Mouse (Mus musculus): ENCODE measurements at regions not wholly inside any gene's neighbourhood (a gene's known extent, or its start where the extent isn't known, plus 50 kb on each side); places are given as distances from the start of the nearest gene placed in this dataset.

DNA sequence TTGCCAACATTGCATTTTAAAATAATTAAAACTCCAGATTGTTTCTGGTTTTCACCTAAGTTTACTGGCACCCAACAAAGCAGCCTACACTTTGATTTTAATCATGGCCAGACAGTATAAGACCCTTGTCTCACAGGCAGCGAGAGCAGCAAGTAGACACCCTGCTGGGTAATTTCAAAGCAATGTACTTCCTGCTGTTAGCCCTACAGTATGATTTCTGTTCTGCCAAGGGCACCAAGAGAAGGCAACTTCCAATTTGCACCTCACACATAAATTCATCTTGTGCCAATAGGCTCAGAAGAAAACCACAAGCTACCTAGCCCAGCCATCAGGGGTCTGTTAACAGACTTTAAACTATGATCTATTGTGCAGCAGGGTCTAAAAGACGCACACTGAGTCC, 186.7 kb upstream of the Hand2 start:
- TF ChIP-seq POLR2A (IDR thresholded peaks at IDR 0.05; ENCODE audit: extremely low read depth, insufficient read depth, low read length) (no peak), CTCF (IDR thresholded peaks at IDR 0.05; ENCODE audit: low read depth, low read length) (no peak)
